Mouse (Mus musculus) small intestine, adult 2 months (tissue): ENCODE data around the gene Tmem95. TPM values are rescaled to one million over a fixed set of nuclear protein-coding genes. Genes with fewer than 3 reads are reported as not detected.
A peak's percentile ranks its signal among the peaks of the same experiment; 100 is the strongest.
"Not testable (repeated sequence)": the region's sequence is repeated elsewhere in the genome, so short reads cannot be mapped to it uniquely, and the experiment has no call there.

Experiments
- H3K27ac ChIP-seq: fragments of 200-500 bp; 2 replicates; pipeline ENCODE4 v1.5.1; 2012; ENCODE audit warnings: low read depth, low read length, control low read depth, inconsistent platforms; ENCODE audit not compliant: insufficient read depth
- H3K27me3 ChIP-seq: fragments of 200-500 bp; 2 replicates; pipeline ENCODE4 v1.6.1; 2012; ENCODE audit warnings: mild to moderate bottlenecking, moderate library complexity, low read length, inconsistent platforms; ENCODE audit not compliant: control insufficient read depth, insufficient read depth
- H3K36me3 ChIP-seq: fragments of 200-500 bp; 2 replicates; pipeline ENCODE4 v1.6.1; 2012; ENCODE audit warnings: mild to moderate bottlenecking, low read length, control low read depth, inconsistent platforms; ENCODE audit not compliant: control insufficient read depth, insufficient read depth
- H3K4me1 ChIP-seq: fragments of 200-500 bp; 2 replicates; pipeline ENCODE4 v1.6.1; 2012; ENCODE audit warnings: low read length, inconsistent platforms, mixed read lengths; ENCODE audit not compliant: control insufficient read depth, insufficient read depth, insufficient read length
- H3K4me3 ChIP-seq: fragments of 200-500 bp; 2 replicates; pipeline ENCODE4 v1.5.1; 2012; ENCODE audit warnings: low read depth, mild to moderate bottlenecking, control low read depth, inconsistent platforms, low read length, moderate library complexity
- CTCF ChIP-seq: fragments of 200-500 bp; IDR thresholded peaks from 2 replicates; pipeline ENCODE4 v1.5.1; 2012; ENCODE audit warnings: low read depth, mild to moderate bottlenecking, control low read depth, inconsistent platforms, low read length, moderate library complexity, mixed read lengths; ENCODE audit not compliant: insufficient replicate concordance, insufficient read length; ENCODE audit errors: extremely low read depth
- POLR2A ChIP-seq: fragments of 200-500 bp; IDR thresholded peaks from 2 replicates; pipeline ENCODE4 v1.6.1; 2012; ENCODE audit warnings: low read depth, mild to moderate bottlenecking, control low read depth, inconsistent platforms, low read length, moderate library complexity
- whole genome bisulfite sequencing: fragments of 180-500 bp; shearing (Covaris S2); methylation state at CpG from one replicate; pipeline ENCODE4 v1.1.7; 2018; 5-methylcytosine and 5-hydroxymethylcytosine counted together
- polyA plus RNA-seq: library from polyadenylated mRNA; depleted of rRNA; stranded (reverse); fragments of >200 nt; gene quantifications from 2 replicates; pipeline ENCODE4 v1.2.3, GENCODE M21; 2012

The Tmem95 gene
- polyA plus RNA-seq, 1 experiment = not detected

GRCm38 (mm10) chr11:69919661-69920265 is 41.9 kb upstream of the Tmem95 start:
- peaks cover 35% of the 10 kb centered on the region for H3K36me3 ChIP-seq
- peak overlapping the region; percentile 95 for H3K4me3 ChIP-seq
- TF ChIP-seq CTCF (no peak), POLR2A (no peak)
- H3K27me3 ChIP-seq = no peaks in the 10 kb centered on the region
- H3K27ac ChIP-seq = peak overlapping the region; percentile 88
- H3K4me1 ChIP-seq = peaks cover 10% of the 10 kb centered on the region
- WGBS = under 1% methylated on average over 17 of the region's 17 CpGs

- Histone ChIP-seq H3K27ac (no peak overlapping the region), H3K4me1 (peaks cover 12% of the 10 kb centered on the region), H3K4me3 (no peak overlapping the region), H3K27me3 (no peaks in the 10 kb centered on the region), H3K36me3 (peaks cover 35% of the 10 kb centered on the region)
- TF ChIP-seq POLR2A (no peak), CTCF (no peak)
- 44% methylated on average over 9 of the region's 9 CpGs for WGBS
These were observed 41.2 kb upstream of the Tmem95 start for GRCm38 (mm10) chr11:69919053-69919452.

- H3K27me3 ChIP-seq = no peaks in the 10 kb centered on the region
- H3K4me3 ChIP-seq = no peak overlapping the region
- H3K4me1 ChIP-seq = peaks cover 15% of the 10 kb centered on the region
- TF ChIP-seq POLR2A = no peak
- TF ChIP-seq CTCF = no peak
- 71% methylated on average over 5 of the region's 5 CpGs for WGBS
- H3K27ac ChIP-seq = no peak overlapping the region
- H3K36me3 ChIP-seq = peaks cover 35% of the 10 kb centered on the region
These were observed 40.3 kb upstream of the Tmem95 start for GRCm38 (mm10) chr11:69918118-69918517.

- Histone ChIP-seq H3K36me3 (peaks cover 35% of the 10 kb centered on the region), H3K4me1 (peaks cover 14% of the 10 kb centered on the region), H3K4me3 (no peak overlapping the region), H3K27me3 (no peaks in the 10 kb centered on the region), H3K27ac (no peak overlapping the region)
- WGBS = 80% methylated on average over 8 of the region's 8 CpGs
- TF ChIP-seq POLR2A (no peak), CTCF (no peak)
These were observed 39.6 kb upstream of the Tmem95 start for GRCm38 (mm10) chr11:69917379-69917948.

- not testable (repeated sequence) for H3K27me3 ChIP-seq, H3K27ac ChIP-seq, H3K4me3 ChIP-seq
- 61% methylated on average over 7 of the region's 7 CpGs for WGBS
- Histone ChIP-seq H3K4me1 (peaks cover 14% of the 10 kb centered on the region), H3K36me3 (peaks cover 41% of the 10 kb centered on the region)
These were observed 39.0 kb upstream of the Tmem95 start for GRCm38 (mm10) chr11:69916652-69917378.

- Histone ChIP-seq H3K4me3 (no peak overlapping the region), H3K27me3 (no peaks in the 10 kb centered on the region), H3K27ac (no peak overlapping the region), H3K4me1 (peaks cover 14% of the 10 kb centered on the region), H3K36me3 (peaks cover 50% of the 10 kb centered on the region)
- 42% methylated on average over 5 of the region's 5 CpGs for WGBS
- TF ChIP-seq POLR2A (no peak), CTCF (peak; percentile 12; the same call in 1 of the 2 replicates)
These were observed 38.1 kb upstream of the Tmem95 start for GRCm38 (mm10) chr11:69915667-69916627.

GRCm38 (mm10) chr11:69914917-69915430 is 37.2 kb upstream of the Tmem95 start:
- TF ChIP-seq POLR2A (no peak), CTCF (no peak)
- Histone ChIP-seq H3K4me3 (peak overlapping the region; percentile 92; the same call in 1 of the 2 replicates), H3K27ac (no peak overlapping the region), H3K4me1 (peaks cover 14% of the 10 kb centered on the region), H3K27me3 (no peaks in the 10 kb centered on the region), H3K36me3 (peaks cover 58% of the 10 kb centered on the region)
- 31% methylated on average over 9 of the region's 9 CpGs for WGBS
